ENCODE assay signal across 9 mouse cellular contexts in the genomic region with DNA sequence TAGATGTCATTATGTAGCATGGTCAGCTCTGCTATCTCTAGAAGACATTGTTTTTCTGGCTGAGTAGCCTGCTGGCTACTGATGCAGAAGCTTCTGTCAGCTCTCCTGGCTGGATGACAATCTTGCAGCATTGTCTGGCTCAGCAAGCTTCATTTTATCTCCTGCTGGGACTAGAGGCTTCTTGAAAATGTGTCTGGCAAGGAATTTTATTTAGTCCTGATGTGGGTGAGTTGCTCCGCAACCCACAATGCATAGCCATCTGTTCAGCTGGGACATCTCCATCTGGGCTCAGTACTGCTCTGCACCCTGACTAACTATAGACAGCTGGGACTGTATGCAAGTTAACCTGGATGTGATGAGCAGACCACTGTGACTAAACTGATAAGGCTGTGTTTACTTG.
DNase-seq lines count a peak whose midpoint lies in the region; ATAC-seq and TF ChIP-seq lines count a peak whose summit lies in the region.
"Had no signal": no experiment of that assay in that cellular context is flagged by ENCODE, and none has a peak within 500 bp of the region (broad histone marks: within the 10 kb centered on the region; RNA-seq: fewer than 3 reads in every experiment).

No protein-coding gene starts in this region.

- DNase-seq in cerebellum, adult 18-20 months, result peak; percentile 6 to 7
- DNase-seq in embryo, embryonic 11 days, result peak; percentile 6
- DNase-seq in layer of hippocampus, adult 18-20 months (ENCODE audit: low spot score in 2 of 2), result peak; percentile 79 to 89
- peak; percentile 88 for DNase-seq in midbrain, postnatal 0 days (ENCODE audit: low spot score)
- DNase-seq in kidney, adult 9 months, result no peak
- no peak for DNase-seq in lung, postnatal 36 days
- DNase-seq in gastrocnemius, postnatal 36 days, result no peak
- no peak for DNase-seq in gastrocnemius, adult 18-20 months (ENCODE audit: low spot score)
- DNase-seq: lung, postnatal 14 days had no signal

- no peak overlapping the region for H3K9ac ChIP-seq in midbrain, postnatal 0 days (replicated peaks; ENCODE audit: low read length, poor library complexity, severe bottlenecking)

- intact Hi-C loops in gastrocnemius, postnatal 36 days (cut with DNase I), result no loop called here

- no peak for TF ChIP-seq CTCF in midbrain, postnatal 0 days (IDR thresholded peaks at IDR 0.05)

- no peaks in the 10 kb centered on the region for H3K9me3 ChIP-seq in midbrain, postnatal 0 days (ENCODE audit: low read length)

- H3K36me3 ChIP-seq in midbrain, postnatal 0 days (ENCODE audit: insufficient read depth, low read length), result no peaks in the 10 kb centered on the region

- H3K4me1 ChIP-seq in midbrain, postnatal 0 days (ENCODE audit: insufficient read depth, low read length), result no peaks in the 10 kb centered on the region

- WGBS in midbrain, postnatal 0 days, result 65% methylated on average over 1 of the region's 1 CpGs

- no peak overlapping the region for H3K4me3 ChIP-seq in midbrain, postnatal 0 days (ENCODE audit: low read depth, low read length)

- no peak overlapping the region for H3K4me2 ChIP-seq in midbrain, postnatal 0 days (ENCODE audit: low read depth, low read length, poor library complexity, severe bottlenecking)

- H3K27me3 ChIP-seq in midbrain, postnatal 0 days (ENCODE audit: insufficient read depth, low read length), result no peaks in the 10 kb centered on the region

- ATAC-seq in midbrain, postnatal 0 days (ENCODE audit: low FRiP score), result peak; percentile 70; the same call in 1 of the 2 replicates

- H3K27ac ChIP-seq in midbrain, postnatal 0 days (ENCODE audit: low read depth, low read length), result no peak overlapping the region

Comparison
In these comparisons a context has a peak if more than half of its experiments do, and no peak if none do; other contexts are left out.
1. DNase-seq: peak in cerebellum, adult 18-20 months (2 of 2), embryo, embryonic 11 days (single experiment), layer of hippocampus, adult 18-20 months (2 of 2) and midbrain, postnatal 0 days (single experiment); none in kidney, adult 9 months (single experiment), lung, postnatal 36 days (single experiment), gastrocnemius, postnatal 36 days (0 of 2) and gastrocnemius, adult 18-20 months (single experiment).